Comparison of ENCODE assay signal across 8 mouse cellular contexts in the genomic region with DNA sequence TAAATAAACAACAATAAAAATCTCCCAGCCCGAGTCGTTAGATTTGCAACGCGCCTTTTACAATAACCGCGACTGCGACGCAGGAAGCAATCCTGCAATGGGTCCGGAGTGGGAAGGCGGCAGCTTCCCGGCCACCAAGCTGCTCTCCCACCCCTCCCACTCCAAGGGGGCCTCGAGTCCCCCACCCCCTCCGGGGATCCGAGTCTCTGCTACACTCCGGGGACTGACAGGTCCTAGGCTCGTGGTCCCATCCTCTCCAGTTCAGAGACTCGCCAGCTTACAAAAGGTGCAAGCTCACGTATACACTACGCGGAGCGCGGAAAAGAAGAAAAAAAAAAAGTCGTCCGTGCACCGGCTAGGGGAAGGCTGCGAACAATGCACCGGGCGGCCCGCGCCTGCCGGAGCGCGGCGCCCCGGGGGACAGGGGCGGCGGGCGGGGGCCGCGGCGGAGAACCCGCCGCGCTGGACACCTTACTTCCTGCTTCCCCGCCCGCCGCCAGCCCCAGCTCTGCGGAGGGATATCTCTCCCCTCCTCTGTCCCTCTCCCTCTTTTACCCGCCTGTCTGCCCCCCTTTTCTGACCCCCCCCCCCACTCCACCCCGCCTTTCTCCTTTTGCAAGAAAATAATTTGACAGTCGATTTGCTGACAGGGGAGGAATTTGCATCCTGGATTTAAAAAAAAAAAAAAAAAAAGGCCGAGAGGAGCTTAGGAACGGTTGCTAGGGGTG.
A peak's percentile ranks its signal among the peaks of the same experiment; 100 is the strongest.
DNase-seq lines count a peak whose midpoint lies in the region; ATAC-seq and TF ChIP-seq lines count a peak whose summit lies in the region.

No protein-coding gene starts in this region.

- peak overlapping the region; percentile 67 for H3K4me3 ChIP-seq in heart, adult 2 months
- H3K4me3 ChIP-seq in embryonic facial prominence, embryonic 11.5 days (ENCODE audit: low read depth, low read length) = peak overlapping the region; percentile 67
- H3K4me3 ChIP-seq in limb, embryonic 11.5 days (ENCODE audit: low read depth, low read length) = peak overlapping the region; percentile 70
- peak overlapping the region; percentile 64 for H3K4me3 ChIP-seq in midbrain, embryonic 14.5 days (replicated peaks; ENCODE audit: low read depth, low read length)
- peak overlapping the region; percentile 63 for H3K4me3 ChIP-seq in stomach, postnatal 0 days (ENCODE audit: low read depth, low read length)

- no peaks in the 10 kb centered on the region for H3K9me3 ChIP-seq in embryonic facial prominence, embryonic 11.5 days (replicated peaks; ENCODE audit: control insufficient read depth, low read length)
- no peaks in the 10 kb centered on the region for H3K9me3 ChIP-seq in limb, embryonic 11.5 days (ENCODE audit: control insufficient read depth, low read length)
- no peaks in the 10 kb centered on the region for H3K9me3 ChIP-seq in midbrain, embryonic 14.5 days (ENCODE audit: control insufficient read depth, low read length)
- no peaks in the 10 kb centered on the region for H3K9me3 ChIP-seq in stomach, postnatal 0 days (ENCODE audit: control insufficient read depth, low read length)

- TF ChIP-seq EP300 in heart, adult 2 months (IDR thresholded peaks at IDR 0.05; ENCODE audit: insufficient read depth, low read depth, low read length) = no peak
- no peak for TF ChIP-seq EP300 in stomach, postnatal 0 days (optimal IDR thresholded peaks at IDR 0.05)

- WGBS in heart, adult 2 months = 1% methylated on average over 46 of the region's 53 CpGs
- WGBS in embryonic facial prominence, embryonic 11.5 days = 0% methylated on average over 50 of the region's 53 CpGs
- under 1% methylated on average over 50 of the region's 53 CpGs for WGBS in limb, embryonic 11.5 days
- WGBS in midbrain, embryonic 14.5 days = 0% methylated on average over 52 of the region's 53 CpGs
- under 1% methylated on average over 27 of the region's 53 CpGs for WGBS in stomach, postnatal 0 days

- H3K79me2 ChIP-seq in heart, adult 2 months (replicated peaks; ENCODE audit: control insufficient read depth, insufficient read depth, low read length) = no peaks in the 10 kb centered on the region

- peaks cover 2% of the 10 kb centered on the region; the same call in 1 of the 2 replicates for H3K4me1 ChIP-seq in heart, adult 2 months (ENCODE audit: control insufficient read depth, insufficient read depth, low read length)
- H3K4me1 ChIP-seq in embryonic facial prominence, embryonic 11.5 days (ENCODE audit: control insufficient read depth, insufficient read depth, low read length) = no peaks in the 10 kb centered on the region; the same call in 1 of the 2 replicates
- H3K4me1 ChIP-seq in limb, embryonic 11.5 days (ENCODE audit: control insufficient read depth, insufficient read depth, low read length) = peaks cover 19% of the 10 kb centered on the region
- H3K4me1 ChIP-seq in midbrain, embryonic 14.5 days (ENCODE audit: control insufficient read depth, insufficient read depth, low read length) = peaks cover 41% of the 10 kb centered on the region
- peaks cover 5% of the 10 kb centered on the region; the same call in 1 of the 2 replicates for H3K4me1 ChIP-seq in stomach, postnatal 0 days (replicated peaks; ENCODE audit: control insufficient read depth, insufficient read depth)

- H3K9ac ChIP-seq in heart, adult 2 months (ENCODE audit: low read depth, low read length) = peak overlapping the region; percentile 68
- peak overlapping the region; percentile 91 for H3K9ac ChIP-seq in embryonic facial prominence, embryonic 11.5 days (replicated peaks; ENCODE audit: low read length)
- H3K9ac ChIP-seq in limb, embryonic 11.5 days (ENCODE audit: low read length) = peak overlapping the region; percentile 91
- H3K9ac ChIP-seq in midbrain, embryonic 14.5 days (replicated peaks; ENCODE audit: low read length) = peak overlapping the region; percentile 95
- peak overlapping the region; percentile 69 for H3K9ac ChIP-seq in stomach, postnatal 0 days (ENCODE audit: low read length)

- H3K4me2 ChIP-seq in embryonic facial prominence, embryonic 11.5 days (ENCODE audit: low read depth, low read length) = peak overlapping the region; percentile 93
- H3K4me2 ChIP-seq in limb, embryonic 11.5 days (ENCODE audit: low read depth, severe bottlenecking) = peak overlapping the region; percentile 84
- peak overlapping the region; percentile 88 for H3K4me2 ChIP-seq in midbrain, embryonic 14.5 days (ENCODE audit: low read length)
- peak overlapping the region; percentile 73 for H3K4me2 ChIP-seq in stomach, postnatal 0 days (replicated peaks; ENCODE audit: low read depth)

- H3K36me3 ChIP-seq in heart, adult 2 months (ENCODE audit: control insufficient read depth, insufficient read depth, low read length) = no peaks in the 10 kb centered on the region
- H3K36me3 ChIP-seq in embryonic facial prominence, embryonic 11.5 days (replicated peaks; ENCODE audit: control insufficient read depth, insufficient read depth, low read depth, low read length) = no peaks in the 10 kb centered on the region
- H3K36me3 ChIP-seq in limb, embryonic 11.5 days (ENCODE audit: control insufficient read depth, insufficient read depth, low read length) = no peaks in the 10 kb centered on the region
- H3K36me3 ChIP-seq in midbrain, embryonic 14.5 days (ENCODE audit: control insufficient read depth, insufficient read depth, low read length) = no peaks in the 10 kb centered on the region
- no peaks in the 10 kb centered on the region for H3K36me3 ChIP-seq in stomach, postnatal 0 days (ENCODE audit: control insufficient read depth, insufficient read depth, low read length)

- peak; percentile 68 to 70 for DNase-seq in heart, adult 2 months
- no peak for DNase-seq in heart, postnatal 25 days (ENCODE audit: low spot score)
- peak; percentile 26 for DNase-seq in WW6 (ENCODE audit: low read depth, low spot score)
- peak; percentile 79 for DNase-seq in embryonic facial prominence, embryonic 11.5 days (ENCODE audit: low spot score)
- peak; percentile 66 to 73 for DNase-seq in heart, postnatal 10 days
- peak; percentile 81 for DNase-seq in limb, embryonic 11.5 days (ENCODE audit: low spot score)
- peak; percentile 87 for DNase-seq in midbrain, embryonic 14.5 days
- peak; percentile 80 for DNase-seq in stomach, postnatal 0 days (ENCODE audit: low spot score)

- H3K27me3 ChIP-seq in heart, adult 2 months (ENCODE audit: control insufficient read depth, insufficient read depth, low read length) = no peaks in the 10 kb centered on the region
- H3K27me3 ChIP-seq in embryonic facial prominence, embryonic 11.5 days (ENCODE audit: control insufficient read depth, insufficient read depth, low read length) = no peaks in the 10 kb centered on the region
- no peaks in the 10 kb centered on the region for H3K27me3 ChIP-seq in limb, embryonic 11.5 days (ENCODE audit: control insufficient read depth, insufficient read depth, low read length)
- H3K27me3 ChIP-seq in midbrain, embryonic 14.5 days (ENCODE audit: control insufficient read depth, insufficient read depth, low read length) = no peaks in the 10 kb centered on the region
- H3K27me3 ChIP-seq in stomach, postnatal 0 days (ENCODE audit: control insufficient read depth, insufficient read depth, low read length) = no peaks in the 10 kb centered on the region

- intact Hi-C loops in heart, adult 2 months (cut with DNase I) = loop anchor here (2.0 to 5.0 kb wide), 2 partner anchors 36 to 227 kb away; partner anchors contain the start of gene Mrps10
- intact Hi-C loops in heart, postnatal 25 days (cut with DNase I) = loop anchor here (5.0 kb wide), 1 partner anchor 42 kb away; no protein-coding TSS in a partner anchor
- intact Hi-C loops in heart, postnatal 10 days (cut with DNase I) = loop anchor here (5.0 kb wide), 1 partner anchor 42 kb away; no protein-coding TSS in a partner anchor

- peak overlapping the region; percentile 80 for H3K27ac ChIP-seq in heart, adult 2 months
- peak overlapping the region; percentile 99 for H3K27ac ChIP-seq in embryonic facial prominence, embryonic 11.5 days (replicated peaks; ENCODE audit: low read depth, low read length)
- peak overlapping the region; percentile 98 for H3K27ac ChIP-seq in limb, embryonic 11.5 days (replicated peaks; ENCODE audit: low read depth, low read length)
- H3K27ac ChIP-seq in midbrain, embryonic 14.5 days (replicated peaks; ENCODE audit: low read depth, low read length) = peak overlapping the region; percentile 99
- peak overlapping the region; percentile 93 for H3K27ac ChIP-seq in stomach, postnatal 0 days (replicated peaks)

- TF ChIP-seq CTCF in heart, adult 2 months (IDR thresholded peaks at IDR 0.05) = no peak
- TF ChIP-seq CTCF in stomach, postnatal 0 days (IDR thresholded peaks at IDR 0.05; ENCODE audit: low read depth) = no peak

- ATAC-seq in embryonic facial prominence, embryonic 11.5 days (replicated peaks; ENCODE audit: insufficient number of reproducible peaks, low FRiP score, low TSS enrichment, low read depth) = peak; percentile 53
- ATAC-seq in limb, embryonic 11.5 days (ENCODE audit: insufficient number of reproducible peaks, low FRiP score, low TSS enrichment, low read depth) = peak; percentile 45
- peak; percentile 59 for ATAC-seq in midbrain, embryonic 14.5 days (ENCODE audit: low FRiP score, low TSS enrichment)
- ATAC-seq in stomach, postnatal 0 days (ENCODE audit: low FRiP score, low TSS enrichment) = peak; percentile 16

- TF ChIP-seq POLR2A in heart, adult 2 months (IDR thresholded peaks at IDR 0.05; ENCODE audit: insufficient read depth, low read depth, low read length) = no peak
